8 mouse cellular contexts compared by ENCODE assay signal in the genomic region with DNA sequence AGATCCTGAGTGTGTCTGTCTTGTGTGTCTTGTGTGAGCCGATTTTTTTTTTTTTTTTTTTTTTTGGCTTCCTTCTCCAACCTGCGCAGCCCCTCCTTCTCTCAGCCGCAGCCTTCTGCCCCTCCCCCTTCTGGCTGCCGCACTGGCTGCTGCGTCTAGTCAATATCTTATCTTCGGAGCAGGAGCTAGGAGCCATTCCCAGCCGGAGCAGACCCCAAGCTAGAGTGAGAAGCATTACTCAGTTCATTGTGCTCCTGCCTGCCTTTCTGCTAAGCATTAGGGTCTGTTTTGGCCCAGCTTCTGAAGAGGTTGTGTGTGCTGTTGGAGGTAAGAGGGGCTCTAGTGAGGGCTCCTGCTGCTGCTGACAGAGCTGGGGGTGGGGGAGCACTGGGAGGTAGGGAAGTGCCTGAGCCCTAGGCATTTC. TPM values are rescaled to one million over a fixed set of nuclear protein-coding genes. Genes with fewer than 3 reads are reported as not detected.
DNase-seq lines count a peak whose midpoint lies in the region; ATAC-seq and TF ChIP-seq lines count a peak whose summit lies in the region.

A gene (plus strand): TSS at position 114 of the 424 bp plus-strand sequence.

- peak; percentile 26 for DNase-seq in thymus, adult 2 months
- no peak for DNase-seq in thymus, adult 18-20 months
- DNase-seq in forebrain, embryonic 11.5 days (ENCODE audit: low spot score): peak; percentile 70
- peak; percentile 59 for DNase-seq in layer of hippocampus, adult 9-11 months
- peak; percentile 54 for DNase-seq in midbrain, embryonic 10.5 days (ENCODE audit: low spot score)
- DNase-seq in thymus, postnatal 14 days: peak; percentile 41
- DNase-seq in kidney, adult 11 months: no peak
- DNase-seq in ovary, adult 18-20 months (ENCODE audit: low spot score): no peak

- H3K4me3 ChIP-seq in thymus, adult 2 months (ENCODE audit: control insufficient read depth, insufficient read depth, low read length): no peak within 1 kb of the TSS
- H3K4me3 ChIP-seq in forebrain, embryonic 11.5 days (ENCODE audit: low read depth, low read length): peak within 1 kb of the TSS; percentile 27
- H3K4me3 ChIP-seq in midbrain, embryonic 10.5 days: peak within 1 kb of the TSS; percentile 52

- no peaks in the 10 kb centered on the region for H3K36me3 ChIP-seq in thymus, adult 2 months (ENCODE audit: control insufficient read depth, insufficient read depth, low read length)
- H3K36me3 ChIP-seq in forebrain, embryonic 11.5 days (ENCODE audit: control insufficient read depth, insufficient read depth, low read length): no peaks in the 10 kb centered on the region
- peaks cover 13% of the 10 kb centered on the region; the same call in 1 of the 2 replicates for H3K36me3 ChIP-seq in midbrain, embryonic 10.5 days

- peak; percentile 75 for ATAC-seq in forebrain, embryonic 11.5 days (replicated peaks; ENCODE audit: low FRiP score)

- peak within 1 kb of the TSS; percentile 44 for H3K4me2 ChIP-seq in forebrain, embryonic 11.5 days (ENCODE audit: low read depth, low read length, severe bottlenecking)

- no peaks in the 10 kb centered on the region for H3K9me3 ChIP-seq in forebrain, embryonic 11.5 days (ENCODE audit: control insufficient read depth, low read length)
- no peaks in the 10 kb centered on the region for H3K9me3 ChIP-seq in midbrain, embryonic 10.5 days (replicated peaks)

- no peak for TF ChIP-seq POLR2A in thymus, adult 2 months (IDR thresholded peaks at IDR 0.05; ENCODE audit: control insufficient read depth, extremely low read depth, insufficient read depth, low read length, poor library complexity)

- no peaks in the 10 kb centered on the region for H3K27me3 ChIP-seq in thymus, adult 2 months (ENCODE audit: control insufficient read depth, insufficient read depth, low read length)
- no peaks in the 10 kb centered on the region for H3K27me3 ChIP-seq in forebrain, embryonic 11.5 days (ENCODE audit: control insufficient read depth, insufficient read depth, low read length)
- no peaks in the 10 kb centered on the region for H3K27me3 ChIP-seq in midbrain, embryonic 10.5 days (ENCODE audit: low read depth, poor library complexity, severe bottlenecking)

- no peak within 1 kb of the TSS for H3K27ac ChIP-seq in thymus, adult 2 months (ENCODE audit: control insufficient read depth, insufficient read depth, low read length)
- peak within 1 kb of the TSS; percentile 19; the same call in 1 of the 2 replicates for H3K27ac ChIP-seq in forebrain, embryonic 11.5 days (ENCODE audit: low read depth, low read length)
- peak within 1 kb of the TSS; percentile 82 for H3K27ac ChIP-seq in midbrain, embryonic 10.5 days (replicated peaks)

- peak within 1 kb of the TSS; percentile 59 for H3K9ac ChIP-seq in forebrain, embryonic 11.5 days (ENCODE audit: low read length)

- peaks cover 4% of the 10 kb centered on the region; the same call in 1 of the 2 replicates for H3K4me1 ChIP-seq in thymus, adult 2 months (replicated peaks; ENCODE audit: control insufficient read depth, insufficient read depth, low read length)
- peaks cover 4% of the 10 kb centered on the region; the same call in 1 of the 2 replicates for H3K4me1 ChIP-seq in forebrain, embryonic 11.5 days (replicated peaks; ENCODE audit: control insufficient read depth, insufficient read depth, low read length)
- peaks cover 28% of the 10 kb centered on the region for H3K4me1 ChIP-seq in midbrain, embryonic 10.5 days

- no peak for TF ChIP-seq CTCF in thymus, adult 2 months (IDR thresholded peaks at IDR 0.05; ENCODE audit: borderline replicate concordance, control insufficient read depth, extremely low read depth, insufficient read depth, low read length, poor library complexity)

- WGBS in thymus, adult 2 months: 3% methylated on average over 7 of the region's 7 CpGs
- 4% methylated on average over 7 of the region's 7 CpGs for WGBS in forebrain, embryonic 11.5 days
- 1% methylated on average over 7 of the region's 7 CpGs for WGBS in midbrain, embryonic 10.5 days

RNA-seq across cellular contexts. Expression of the gene that starts here (rescaled TPM):
- polyA plus RNA-seq in thymus, adult 2 months (2012; rRNA removed): 0.24 and 0.38 TPM in 2 replicates
- polyA plus RNA-seq in forebrain, embryonic 11.5 days (2014; fragmentation: Nextera tagmentation; extraction: Ambion mirVana): 12.8 and 15.8 TPM in 2 replicates
- 6.4 and 14.5 TPM in 2 replicates for polyA plus RNA-seq in midbrain, embryonic 10.5 days (2016; fragmentation: Nextera tagmentation; extraction: Ambion mirVana)

Comparison
In these comparisons a context has a peak if more than half of its experiments do, and no peak if none do; other contexts are left out.
1. DNase-seq: peak in forebrain, embryonic 11.5 days (single experiment), layer of hippocampus, adult 9-11 months (single experiment), midbrain, embryonic 10.5 days (single experiment) and thymus, postnatal 14 days (single experiment); none in thymus, adult 18-20 months (0 of 2), kidney, adult 11 months (single experiment) and ovary, adult 18-20 months (single experiment).
2. Peak in DNase-seq in thymus, adult 2 months; RNA of the gene not detected or under 1 TPM.